Mouse (Mus musculus) forebrain, embryonic 14.5 days (tissue): ENCODE results near the gene Tgm5. TPM values are rescaled to one million over a fixed set of nuclear protein-coding genes. Genes with fewer than 3 reads are reported as not detected.
"Not testable (repeated sequence)": the region's sequence is repeated elsewhere in the genome, so short reads cannot be mapped to it uniquely, and the experiment has no call there.

ENCODE experiments used
- ATAC-seq: fragments of 200-750 bp; cut with Nextera tagmentation; 2 replicates; pipeline ENCODE4 v1.8.0; 2017; ENCODE audit warnings: mild to moderate bottlenecking, moderate library complexity
- DNase-seq: peaks from one replicate; pipeline ENCODE4 v3.0.0-alpha.2; 2015; ENCODE audit warnings: low spot score
- H3K27ac ChIP-seq: fragments of 300-500 bp; sonication (generic); 2 replicates; pipeline ENCODE4 v1.5.1; 2014; ENCODE audit warnings: low read depth, mild to moderate bottlenecking, control low read depth, low read length, moderate library complexity
- H3K27me3 ChIP-seq: fragments of 300-500 bp; sonication (generic); replicated peaks from 2 replicates; pipeline ENCODE4 v1.6.1; 2014; ENCODE audit warnings: low read length, control low read depth, mixed read lengths; ENCODE audit not compliant: control insufficient read depth, insufficient read depth
- H3K36me3 ChIP-seq: fragments of 300-500 bp; sonication (generic); 2 replicates; pipeline ENCODE4 v1.6.1; 2014; ENCODE audit warnings: low read length, control low read depth; ENCODE audit not compliant: control insufficient read depth, insufficient read depth
- H3K4me1 ChIP-seq: fragments of 300-500 bp; sonication (generic); 2 replicates; pipeline ENCODE4 v1.6.1; 2014; ENCODE audit warnings: antibody characterized with exemption, low read length, control low read depth; ENCODE audit not compliant: control insufficient read depth, insufficient read depth
- H3K4me2 ChIP-seq: fragments of 300-500 bp; sonication (generic); 2 replicates; pipeline ENCODE4 v1.6.1; 2014; ENCODE audit warnings: mild to moderate bottlenecking, control low read depth, low read length
- H3K4me3 ChIP-seq: fragments of 300-500 bp; sonication (generic); 2 replicates; pipeline ENCODE4 v1.5.1; 2014; ENCODE audit warnings: low read depth, low read length, control low read depth
- H3K9ac ChIP-seq: fragments of 300-500 bp; sonication (generic); 2 replicates; pipeline ENCODE4 v1.6.1; 2014; ENCODE audit warnings: mild to moderate bottlenecking, low read length, control low read depth, moderate library complexity
- H3K9me3 ChIP-seq: fragments of 300-500 bp; sonication (generic); replicated peaks from 2 replicates; pipeline ENCODE4 v1.6.1; 2016; ENCODE audit warnings: low read length, control low read depth, mixed read lengths; ENCODE audit not compliant: control insufficient read depth
- WGBS: fragments of 180-500 bp; shearing (Covaris S2); extraction: QIAGEN DNeasy Blood & Tissue Kit; methylation state at CpG from one replicate; pipeline ENCODE4 v1.1.7; 2014; 5-methylcytosine and 5-hydroxymethylcytosine counted together
- polyA plus RNA-seq: library from polyadenylated mRNA; unstranded; fragments of >200 nt; fragmentation: Nextera tagmentation; extraction: Ambion mirVana; gene quantifications from 2 replicates; pipeline ENCODE4 v1.2.1, GENCODE M21; 2014

Gene Tgm5
- not detected in 2 replicates for polyA plus RNA-seq

- Histone ChIP-seq H3K4me2 (no peak within 1 kb of the TSS), H3K27me3 (no peaks in the 10 kb centered on the region), H3K9ac (no peak within 1 kb of the TSS), H3K27ac (no peak within 1 kb of the TSS), H3K4me1 (no peaks in the 10 kb centered on the region), H3K4me3 (no peak within 1 kb of the TSS), H3K9me3 (no peaks in the 10 kb centered on the region), H3K36me3 (no peaks in the 10 kb centered on the region)
- ATAC-seq (no peak), DNase-seq (no peak)
- 62% methylated on average over 6 of the region's 6 CpGs for WGBS
Observed at GRCm38 (mm10) chr2:121085480-121086185, at the start of gene Tgm5. Gene Tgm5 (minus strand): TSS chr2:121085841.

GRCm38 (mm10) chr2:121132822-121133221 is 47.2 kb upstream of the Tgm5 start:
- Histone ChIP-seq H3K9ac (no peak overlapping the region), H3K4me2 (no peak overlapping the region), H3K9me3 (no peaks in the 10 kb centered on the region), H3K27me3 (no peaks in the 10 kb centered on the region), H3K36me3 (no peaks in the 10 kb centered on the region), H3K4me1 (no peaks in the 10 kb centered on the region), H3K27ac (no peak overlapping the region), H3K4me3 (no peak overlapping the region)
- DNase-seq (no peak), ATAC-seq (no peak)
- 82% methylated on average over 1 of the region's 1 CpGs for WGBS

GRCm38 (mm10) chr2:121128865-121129620 is 43.4 kb upstream of the Tgm5 start:
- Histone ChIP-seq H3K36me3 (no peaks in the 10 kb centered on the region), H3K27ac (no peak overlapping the region), H3K27me3 (no peaks in the 10 kb centered on the region), H3K9me3 (no peaks in the 10 kb centered on the region), H3K4me2 (no peak overlapping the region), H3K9ac (no peak overlapping the region), H3K4me3 (no peak overlapping the region), H3K4me1 (no peaks in the 10 kb centered on the region)
- 73% methylated on average over 9 of the region's 9 CpGs for WGBS
- ATAC-seq (no peak), DNase-seq (no peak)

DNA sequence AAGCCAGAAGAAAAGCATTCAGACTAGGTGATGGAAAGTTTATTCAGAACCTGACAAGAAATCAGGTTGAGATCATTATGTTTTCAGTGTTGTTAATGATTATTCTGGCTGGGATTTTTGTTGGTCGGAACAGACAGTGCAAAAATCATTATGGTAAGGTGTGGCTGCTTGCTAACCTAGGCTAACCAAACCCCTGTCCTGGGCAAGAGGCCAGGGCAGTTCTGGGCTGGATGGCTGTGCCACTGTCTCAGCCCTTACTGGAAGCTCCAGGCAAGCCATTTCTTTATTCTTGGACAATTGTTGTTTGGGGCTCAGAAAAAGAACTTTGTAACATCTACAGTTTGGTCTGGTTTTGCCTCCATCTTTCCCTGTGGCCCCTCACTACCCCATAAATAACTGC is 41.9 kb upstream of the Tgm5 start:
- H3K4me1 ChIP-seq = no peaks in the 10 kb centered on the region
- no peak overlapping the region for H3K4me2 ChIP-seq
- no peak for DNase-seq
- H3K27ac ChIP-seq = no peak overlapping the region
- WGBS = 85% methylated on average over 1 of the region's 1 CpGs
- H3K36me3 ChIP-seq = no peaks in the 10 kb centered on the region
- H3K9me3 ChIP-seq = no peaks in the 10 kb centered on the region
- no peaks in the 10 kb centered on the region for H3K27me3 ChIP-seq
- no peak overlapping the region for H3K9ac ChIP-seq
- H3K4me3 ChIP-seq = no peak overlapping the region
- ATAC-seq = no peak

DNA sequence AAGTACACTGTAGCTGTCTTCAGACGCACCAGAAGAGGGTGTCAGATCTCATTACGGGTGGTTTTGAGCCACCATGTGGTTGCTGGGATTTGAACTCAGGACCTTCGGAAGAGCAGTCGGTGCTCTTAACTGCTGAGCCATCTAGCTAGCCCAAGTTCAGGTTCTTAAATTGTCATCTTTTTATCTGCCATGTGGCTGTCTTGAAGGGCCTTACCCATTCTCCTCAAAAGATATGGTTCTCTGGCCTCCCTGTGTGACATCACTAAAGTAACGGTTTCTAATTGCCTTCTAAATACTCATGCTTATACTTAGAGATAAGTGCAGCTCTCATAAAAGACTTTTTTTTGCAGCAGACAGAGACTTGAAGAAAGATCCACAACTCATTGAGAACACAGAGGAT is 40.7 kb upstream of the Tgm5 start:
- DNase-seq, H3K9me3 ChIP-seq, H3K36me3 ChIP-seq, ATAC-seq, H3K27ac ChIP-seq, H3K27me3 ChIP-seq, H3K4me2 ChIP-seq, H3K9ac ChIP-seq, H3K4me3 ChIP-seq, H3K4me1 ChIP-seq: not testable (repeated sequence)
- 91% methylated on average over 5 of the region's 5 CpGs for WGBS

GRCm38 (mm10) chr2:121119260-121119659 is 33.6 kb upstream of the Tgm5 start:
- no peaks in the 10 kb centered on the region for H3K27me3 ChIP-seq
- ATAC-seq (no peak), DNase-seq (no peak)
- H3K4me1 ChIP-seq = no peaks in the 10 kb centered on the region
- no peak overlapping the region for H3K4me2 ChIP-seq
- no peak overlapping the region for H3K4me3 ChIP-seq
- H3K27ac ChIP-seq = no peak overlapping the region
- no peaks in the 10 kb centered on the region for H3K36me3 ChIP-seq
- WGBS = 88% methylated on average over 3 of the region's 3 CpGs
- no peaks in the 10 kb centered on the region for H3K9me3 ChIP-seq
- no peak overlapping the region for H3K9ac ChIP-seq

DNA sequence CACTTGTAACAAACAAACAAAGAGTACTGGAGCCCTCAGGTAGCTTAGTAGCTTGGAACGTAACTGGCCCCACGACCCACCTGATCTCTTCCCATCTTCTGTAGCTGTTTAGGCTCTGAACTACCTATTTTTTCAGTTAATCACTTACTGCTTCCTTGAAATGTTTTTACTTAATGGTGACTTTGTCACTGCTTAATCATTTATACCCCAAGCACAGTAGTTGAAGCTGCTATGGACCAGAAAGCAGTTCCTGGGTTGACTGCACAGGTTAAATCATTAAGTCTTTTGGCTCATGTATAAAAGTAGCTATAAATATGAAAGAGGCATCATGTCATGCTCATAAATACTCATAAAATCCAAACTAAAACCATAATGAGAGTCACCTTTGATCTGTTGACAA is 29.8 kb upstream of the Tgm5 start:
- Histone ChIP-seq H3K27ac (no peak overlapping the region), H3K4me2 (no peak overlapping the region), H3K9me3 (no peaks in the 10 kb centered on the region), H3K36me3 (no peaks in the 10 kb centered on the region), H3K4me3 (no peak overlapping the region), H3K27me3 (no peaks in the 10 kb centered on the region), H3K9ac (no peak overlapping the region), H3K4me1 (no peaks in the 10 kb centered on the region)
- WGBS = 95% methylated on average over 2 of the region's 2 CpGs
- ATAC-seq (no peak), DNase-seq (no peak)

DNA sequence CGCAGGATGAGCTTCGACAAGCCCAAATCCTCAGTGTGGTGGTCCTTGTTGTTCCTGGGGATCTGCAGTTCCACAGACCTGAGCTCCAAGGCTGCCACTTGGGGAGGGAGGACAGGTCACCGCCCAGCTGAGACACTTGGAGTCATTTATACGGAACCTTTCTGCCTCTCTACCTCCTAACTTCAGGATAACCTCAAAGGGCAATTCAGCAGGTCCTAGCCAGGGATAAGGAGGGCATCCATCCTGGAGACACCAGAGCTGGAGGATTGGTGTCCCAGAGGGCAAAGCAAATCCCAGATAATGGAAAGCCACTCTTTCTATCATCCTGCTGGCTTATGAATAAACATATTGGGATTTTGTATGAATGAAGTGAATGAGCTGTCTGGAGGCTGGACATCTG is 24.1 kb upstream of the Tgm5 start, which contains the start of gene Tgm7:
Gene Tgm7 (minus strand): TSS at position 101 of the 400 bp plus-strand sequence.
- no peak for ATAC-seq
- H3K36me3 ChIP-seq = no peaks in the 10 kb centered on the region
- no peaks in the 10 kb centered on the region for H3K27me3 ChIP-seq
- H3K4me2 ChIP-seq = no peak within 1 kb of the TSS
- H3K27ac ChIP-seq = no peak within 1 kb of the TSS
- 94% methylated on average over 4 of the region's 4 CpGs for WGBS
- no peaks in the 10 kb centered on the region for H3K9me3 ChIP-seq
- H3K9ac ChIP-seq = no peak within 1 kb of the TSS
- no peak for DNase-seq
- H3K4me1 ChIP-seq = no peaks in the 10 kb centered on the region
- no peak within 1 kb of the TSS for H3K4me3 ChIP-seq

DNA sequence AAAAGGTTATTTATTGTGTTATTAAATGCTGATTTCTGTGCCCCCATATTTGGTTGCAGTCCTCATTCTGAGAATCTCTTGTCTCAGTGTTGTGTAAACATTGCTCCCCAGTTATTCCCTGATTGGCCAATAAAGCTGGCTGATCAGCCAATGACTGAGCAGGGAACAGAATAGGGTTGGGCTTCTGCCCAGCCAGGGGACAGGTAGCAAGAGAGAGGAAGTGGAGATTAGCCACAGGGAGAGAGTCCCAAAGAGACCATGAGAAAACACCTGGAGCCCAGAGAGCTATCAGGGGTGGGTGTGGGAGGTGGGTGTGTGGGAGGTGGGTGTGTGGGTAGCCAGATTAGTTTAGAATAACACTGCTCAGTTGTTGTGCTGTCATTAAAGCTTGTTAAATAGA is 20.3 kb upstream of the Tgm5 start:
- ATAC-seq = no peak
- Histone ChIP-seq H3K4me1 (no peaks in the 10 kb centered on the region), H3K27ac (no peak overlapping the region), H3K4me2 (no peak overlapping the region), H3K36me3 (no peaks in the 10 kb centered on the region), H3K27me3 (no peaks in the 10 kb centered on the region), H3K9ac (no peak overlapping the region), H3K9me3 (no peaks in the 10 kb centered on the region), H3K4me3 (no peak overlapping the region)
- DNase-seq = no peak
